Mouse (Mus musculus) urinary bladder, postnatal 4 days (tissue): Measurements from ENCODE around the gene Dixdc1.

ENCODE experiments used
- DNase-seq, 2 experiments: peaks; one replicate each; pipeline ENCODE4 v3.0.0; 2021 to 2022; ENCODE audit warnings: low spot score in 2 of 2

Dixdc1 gene

DNA sequence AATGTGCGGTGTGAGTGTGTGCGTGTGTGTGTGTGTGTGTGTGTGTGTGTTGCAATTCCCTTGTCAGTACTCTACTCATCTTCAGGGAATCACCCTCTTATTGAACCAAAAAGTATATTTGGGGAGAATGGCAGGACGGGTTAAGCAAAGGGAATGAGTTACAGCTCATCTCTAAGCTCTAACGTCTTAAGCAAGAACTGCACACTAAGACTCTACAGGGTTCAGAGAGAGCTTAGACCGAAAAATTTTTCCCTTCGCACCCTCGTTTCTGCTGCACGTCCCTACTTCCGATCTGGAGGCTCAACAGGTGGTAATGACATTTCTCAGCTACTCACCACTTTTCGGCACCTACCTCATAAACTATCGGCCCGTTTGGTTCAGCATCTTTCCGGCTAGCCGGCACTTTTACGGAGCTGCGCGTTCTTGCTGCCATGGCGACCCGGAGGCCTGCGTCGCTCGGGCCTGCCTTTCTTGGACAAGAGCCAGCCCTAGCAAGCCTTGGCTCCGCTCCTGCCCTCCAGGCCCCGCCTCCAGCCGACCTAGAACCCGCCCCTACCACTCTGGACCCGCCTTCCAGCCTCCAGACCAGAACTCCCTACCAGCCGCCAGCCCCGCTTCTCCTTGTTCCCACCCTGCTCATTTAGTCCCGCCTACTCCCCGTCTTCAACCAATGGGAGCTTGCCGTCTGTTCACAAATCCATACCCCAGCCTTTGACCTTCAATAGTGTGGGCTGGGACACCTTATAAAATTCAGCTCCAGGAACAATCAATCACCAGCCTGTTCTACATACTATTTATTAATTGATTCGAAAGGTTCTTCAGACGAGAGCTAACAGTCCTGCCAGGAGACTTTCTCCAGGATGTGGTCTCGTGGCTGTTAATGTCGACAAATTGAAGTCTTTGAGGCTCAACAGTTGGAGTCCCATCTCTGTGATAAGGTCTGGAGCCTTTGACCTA lies at the start of gene Dixdc1:
TSS of gene Dixdc1 (minus strand) at position 604 of the 957 bp plus-strand sequence.
- DNase-seq = peak; percentile 94 to 95

DNA sequence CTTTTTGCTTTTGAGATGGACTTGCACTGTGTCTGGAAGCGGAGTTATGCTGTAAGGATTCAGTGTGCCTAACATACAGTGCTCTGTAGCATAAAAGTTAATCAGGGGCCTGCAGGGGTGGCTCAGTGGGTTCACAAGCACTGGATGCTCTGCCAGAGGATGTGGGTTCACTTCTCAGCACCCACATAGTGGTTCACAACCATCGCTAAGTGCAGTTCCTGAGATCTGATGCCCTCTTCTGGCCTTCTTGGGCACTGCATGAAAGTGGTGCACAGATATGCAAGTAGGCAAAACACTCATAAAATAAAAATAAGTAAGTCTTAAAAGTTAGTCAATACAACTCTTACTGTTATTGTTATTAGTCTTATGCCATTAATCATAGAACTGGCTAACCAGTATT lies 42.8 kb upstream of the Dixdc1 start:
- DNase-seq = no peak

DNA sequence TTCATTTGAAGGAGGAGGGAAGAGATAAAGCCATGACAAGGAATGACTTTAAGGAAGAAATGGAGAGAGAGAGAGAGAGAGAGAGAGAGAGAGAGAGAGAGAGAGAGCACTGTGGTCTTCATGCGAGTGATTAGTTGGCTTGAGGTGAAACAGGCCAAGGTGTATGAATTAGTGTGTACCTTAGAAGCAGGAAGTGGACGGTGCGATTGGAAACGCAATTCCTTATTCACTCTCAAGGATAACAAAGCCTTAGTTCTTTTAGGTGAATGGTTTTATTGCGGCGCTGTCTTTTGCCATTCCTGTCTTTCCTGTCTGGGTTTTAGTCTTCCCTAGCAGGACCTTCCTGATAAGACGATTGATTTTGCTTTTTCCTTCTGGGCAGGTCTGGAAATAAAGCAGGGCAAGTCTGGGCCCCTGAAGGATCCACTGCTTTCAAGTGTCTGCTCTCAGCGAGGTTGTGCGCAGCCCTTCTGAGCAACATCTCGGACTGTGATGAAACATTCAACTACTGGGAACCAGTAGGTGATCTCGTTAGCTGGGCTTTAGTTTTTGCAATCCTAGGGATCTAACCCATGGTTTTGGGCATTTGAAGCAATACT lies 36.9 kb upstream of the Dixdc1 start:
- DNase-seq = no peak

DNA sequence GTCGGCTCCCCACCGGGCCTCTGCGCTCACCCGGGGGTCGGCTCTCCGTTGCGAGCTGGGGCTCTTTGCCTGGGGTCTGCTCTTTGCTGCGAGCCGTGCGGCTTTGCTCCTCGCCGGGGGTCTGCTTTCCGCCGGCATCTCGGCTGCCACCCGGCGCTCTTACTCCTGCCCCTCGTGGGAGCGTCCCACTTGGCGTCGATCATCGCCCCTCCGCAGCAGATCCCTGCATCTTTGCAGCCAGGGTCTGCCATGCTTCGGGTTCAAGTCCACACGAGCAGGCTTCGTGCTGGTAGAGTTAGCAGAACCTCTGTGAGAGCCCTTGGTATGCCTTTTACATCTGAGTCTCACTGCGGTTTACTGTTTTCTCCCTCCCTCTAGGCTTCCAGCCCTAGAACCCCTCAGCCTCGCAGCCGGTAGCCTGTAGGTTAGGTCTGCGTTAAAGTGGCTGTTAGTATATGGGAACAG lies 36.4 kb upstream of the Dixdc1 start:
- DNase-seq = no peak

DNA sequence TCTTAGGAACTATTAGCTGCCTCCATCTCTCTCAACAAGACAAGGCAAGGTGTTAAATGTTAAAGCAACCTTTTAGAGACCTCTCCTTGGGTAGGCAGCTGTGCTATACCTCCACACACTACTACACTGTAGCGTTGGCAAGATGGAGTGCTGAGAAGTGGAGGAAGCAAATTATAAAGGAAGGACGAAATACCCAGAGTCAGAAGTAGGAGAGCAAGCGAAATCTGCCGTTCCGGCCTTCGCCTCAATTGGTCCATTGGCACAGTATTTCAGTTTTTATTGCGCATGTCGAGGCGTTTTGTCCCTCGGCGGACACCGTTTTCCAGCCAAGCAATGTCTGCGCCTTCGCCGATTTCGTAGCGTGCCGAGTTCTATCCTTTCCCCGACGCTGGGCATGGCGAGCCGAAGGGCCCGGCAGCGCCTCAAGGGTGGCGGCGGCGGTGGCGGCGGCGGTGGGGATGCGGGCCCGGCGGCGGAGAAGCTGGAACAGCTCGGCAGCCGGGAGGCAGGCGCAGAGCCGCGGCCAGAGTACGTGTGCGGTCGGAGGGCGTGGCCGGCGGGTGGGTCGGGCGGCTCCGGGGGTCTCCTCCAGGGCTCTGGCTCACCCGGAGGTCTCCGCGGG lies 35.8 kb upstream of the Dixdc1 start, which contains the start of the genes Alg9 and 1110032A03Rik:
TSS of gene Alg9 (plus strand) at position 29 of the 622 bp plus-strand sequence.
TSS of gene 1110032A03Rik (minus strand) at position 530 of the 622 bp plus-strand sequence.
- peak; percentile 87 to 91 for DNase-seq

DNA sequence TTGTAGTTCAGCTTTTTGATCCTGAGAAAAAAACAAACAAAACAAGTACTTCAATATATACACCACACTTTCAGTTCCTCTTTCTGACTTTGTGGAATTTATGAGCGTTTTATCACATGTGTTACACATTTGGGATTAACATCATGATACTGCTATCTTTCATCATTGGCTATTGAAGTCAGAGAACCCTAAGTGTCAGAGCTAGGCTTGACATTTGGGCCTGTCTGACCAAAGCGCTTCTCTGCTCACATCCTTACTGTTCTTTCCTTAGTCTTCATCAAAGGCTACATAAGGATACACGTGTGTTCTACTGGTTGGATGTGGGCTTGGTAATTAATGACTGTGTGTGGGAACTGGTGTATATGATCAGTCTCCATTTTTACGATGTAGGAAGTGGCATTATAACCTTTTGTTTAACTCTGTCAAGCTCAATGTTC lies 34.7 kb upstream of the Dixdc1 start:
- DNase-seq = no peak

DNA sequence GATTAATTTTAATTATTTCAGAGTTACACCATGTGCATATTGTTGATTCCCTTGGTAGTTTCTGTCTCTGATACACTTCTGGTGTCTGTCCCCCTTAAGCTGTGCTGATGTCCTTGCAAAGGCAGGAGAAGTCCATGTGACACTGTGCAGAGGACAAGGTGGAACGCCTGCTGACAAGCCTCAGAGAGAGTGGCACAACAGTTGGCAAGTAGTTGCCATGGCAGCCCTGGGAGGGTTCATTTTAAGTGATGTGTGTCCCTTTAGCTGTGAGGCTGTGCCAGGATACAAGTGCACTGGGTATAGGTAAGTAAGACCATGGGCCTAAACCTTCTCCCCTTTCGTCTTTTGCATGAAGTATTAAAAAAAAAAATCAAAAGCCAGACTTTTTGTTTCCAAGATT lies 30.7 kb upstream of the Dixdc1 start:
- DNase-seq = no peak

DNA sequence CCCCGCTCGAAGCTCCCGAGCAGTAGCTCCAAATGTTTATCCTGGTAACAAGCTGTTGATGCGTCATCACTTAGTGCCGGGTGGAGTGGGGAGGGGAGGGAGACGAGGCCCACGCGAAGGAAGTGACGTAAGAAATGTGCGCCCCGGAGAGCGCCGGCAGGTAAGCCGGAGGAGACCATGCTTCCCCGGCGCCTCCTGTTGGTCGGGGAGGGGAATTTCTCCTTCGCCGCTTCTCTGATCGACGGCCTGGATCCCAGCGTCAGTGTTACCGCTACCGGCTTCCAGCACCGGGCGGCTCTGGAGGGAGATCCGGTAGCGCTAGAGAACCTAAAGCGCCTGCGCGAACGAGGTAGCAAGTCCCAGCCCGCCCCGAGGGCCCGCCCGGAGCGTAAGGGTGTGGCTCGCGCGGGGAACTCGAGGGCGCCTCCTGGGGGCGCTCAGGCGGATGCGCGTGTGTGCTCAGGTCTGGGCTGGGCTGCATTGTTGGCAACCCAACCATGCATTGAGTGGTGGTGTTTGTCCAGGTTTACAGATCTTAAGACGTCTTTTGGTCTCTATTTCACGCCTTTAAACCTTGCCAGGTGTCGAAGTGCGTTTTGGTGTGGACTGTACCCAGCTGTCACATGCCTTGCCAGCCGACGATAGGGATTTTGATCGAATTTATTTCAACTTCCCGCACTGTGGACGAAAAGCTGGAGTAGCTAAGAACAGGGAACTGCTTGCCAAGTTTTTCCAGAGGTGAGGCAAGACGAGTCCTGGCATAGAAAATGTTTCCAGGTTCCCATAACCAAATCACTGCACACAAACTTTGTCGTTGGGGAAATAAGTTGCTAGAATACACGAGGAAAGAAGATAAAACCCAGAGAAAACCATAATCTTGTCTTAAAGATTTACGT lies 29.0 kb upstream of the Dixdc1 start, which contains the start of gene Fdxacb1:
TSS of gene Fdxacb1 (plus strand) at position 130 of the 896 bp plus-strand sequence.
- DNase-seq = peak; percentile 96 to 97

DNA sequence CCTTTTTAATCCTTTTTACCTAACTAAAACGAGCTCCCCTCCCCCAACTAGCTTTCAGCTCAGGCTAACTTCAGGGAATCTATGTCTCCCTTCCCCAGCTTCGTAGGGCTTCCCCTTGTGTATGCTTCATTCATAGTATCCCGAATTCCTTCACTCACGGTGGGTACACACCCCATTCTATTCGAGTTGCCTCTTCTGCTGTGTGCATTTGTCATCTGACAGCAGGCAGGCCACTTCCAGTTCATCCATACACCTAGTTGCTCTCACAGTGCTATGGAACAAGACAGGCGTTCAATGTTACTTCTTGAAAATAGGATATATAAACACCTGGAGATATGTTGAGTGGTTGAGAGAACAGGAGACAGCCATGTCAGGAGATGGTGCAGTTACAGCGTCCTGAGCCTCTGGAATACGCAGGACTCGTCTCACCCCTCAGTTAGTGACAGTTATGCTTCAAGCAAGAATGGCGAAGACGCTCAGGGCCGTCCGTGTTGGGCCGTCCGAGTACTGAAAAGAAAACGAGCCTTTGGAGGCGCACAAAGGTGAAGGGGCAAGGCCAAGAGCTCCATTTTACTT lies 28.3 kb upstream of the Dixdc1 start:
- DNase-seq = no peak

DNA sequence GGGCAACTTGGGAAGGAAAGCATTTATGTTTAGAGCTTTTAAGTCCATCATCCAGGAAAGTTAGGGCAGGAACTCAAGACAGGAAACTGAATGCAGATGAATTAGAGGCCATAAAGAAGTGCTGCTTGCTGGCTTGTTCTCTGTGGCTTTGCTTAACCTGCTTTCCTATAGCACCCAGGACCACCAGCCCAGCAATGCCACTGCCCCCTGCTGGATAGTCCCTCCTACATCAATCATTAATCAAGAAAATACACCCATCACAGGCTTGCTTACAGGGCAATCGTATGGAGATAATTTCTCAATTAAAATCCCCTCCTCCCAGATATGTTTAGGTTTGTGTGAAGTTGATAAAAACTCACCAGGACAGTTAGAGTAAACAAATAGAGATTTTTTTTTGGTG lies 24.0 kb upstream of the Dixdc1 start:
- DNase-seq = no peak

DNA sequence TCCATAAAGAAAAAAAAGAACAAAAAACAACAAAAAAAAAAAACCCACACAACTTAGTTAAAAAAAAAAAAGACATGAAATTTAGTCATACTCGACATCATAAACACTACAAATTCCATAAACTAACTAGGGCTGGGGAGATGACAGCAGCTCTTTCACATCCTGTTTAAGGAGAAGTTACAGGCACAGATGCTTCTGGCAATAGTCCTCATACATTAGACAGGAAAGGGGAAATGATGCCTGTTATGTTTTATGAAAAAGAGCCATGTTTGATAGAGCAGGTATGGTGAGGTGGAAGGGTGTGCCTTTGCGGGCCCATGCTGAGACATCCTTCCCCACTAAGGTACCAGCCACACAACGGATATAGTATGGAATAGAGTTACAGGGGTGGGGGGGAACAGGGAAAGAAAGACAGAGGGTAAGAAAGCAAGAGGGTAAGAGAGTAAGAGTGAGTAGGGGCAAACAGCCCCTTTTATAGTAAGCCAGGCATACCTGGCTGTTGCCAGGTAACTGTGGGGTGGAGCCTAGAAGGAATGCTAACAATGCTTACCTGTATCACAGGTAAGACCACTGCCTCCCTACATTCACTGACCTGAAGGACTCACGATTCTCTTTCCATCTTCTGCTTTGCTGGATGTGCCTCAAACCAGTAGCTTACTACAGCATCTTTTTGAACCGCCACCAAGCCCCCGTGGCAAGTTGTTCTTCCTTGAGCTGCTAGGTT lies 22.4 kb upstream of the Dixdc1 start:
- DNase-seq = no peak

DNA sequence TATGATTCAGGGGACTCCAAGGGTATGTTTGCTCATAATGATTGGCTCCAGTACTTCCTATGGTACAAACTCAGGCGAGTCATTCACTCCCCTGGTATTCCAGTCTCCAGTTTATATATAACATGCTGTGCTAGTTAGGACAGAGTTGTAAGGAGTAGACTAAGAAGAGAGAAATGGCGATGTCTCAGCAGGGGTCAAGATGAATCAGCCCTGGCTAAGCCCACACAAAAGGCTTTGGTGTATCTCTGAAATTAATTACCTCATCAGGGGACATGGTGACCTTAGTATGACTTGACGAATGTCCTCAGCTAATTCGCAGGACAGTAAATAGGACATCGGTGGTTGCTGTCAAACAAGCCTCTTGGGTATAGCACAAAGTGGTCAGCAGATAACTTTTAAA lies 17.4 kb upstream of the Dixdc1 start:
- no peak for DNase-seq

DNA sequence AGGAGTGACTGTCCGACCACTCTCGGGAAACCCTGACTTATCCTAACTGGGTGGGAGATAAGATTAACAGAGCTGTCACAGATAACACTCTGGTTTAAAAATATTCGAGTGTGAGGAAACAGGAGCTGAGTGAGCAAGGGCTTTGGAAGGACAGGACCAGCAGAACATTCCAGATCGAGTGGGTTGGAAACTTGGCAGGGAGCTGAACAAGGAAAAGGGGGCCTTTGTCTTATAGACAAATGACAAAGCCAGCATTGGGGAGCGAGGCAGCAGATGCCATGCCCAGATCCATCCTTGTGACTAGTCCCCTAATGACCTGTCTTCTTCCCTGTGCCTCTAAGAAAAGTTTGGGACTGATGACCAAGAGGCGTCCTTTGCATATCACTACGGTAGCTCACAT lies 14.6 kb upstream of the Dixdc1 start:
- no peak for DNase-seq

DNA sequence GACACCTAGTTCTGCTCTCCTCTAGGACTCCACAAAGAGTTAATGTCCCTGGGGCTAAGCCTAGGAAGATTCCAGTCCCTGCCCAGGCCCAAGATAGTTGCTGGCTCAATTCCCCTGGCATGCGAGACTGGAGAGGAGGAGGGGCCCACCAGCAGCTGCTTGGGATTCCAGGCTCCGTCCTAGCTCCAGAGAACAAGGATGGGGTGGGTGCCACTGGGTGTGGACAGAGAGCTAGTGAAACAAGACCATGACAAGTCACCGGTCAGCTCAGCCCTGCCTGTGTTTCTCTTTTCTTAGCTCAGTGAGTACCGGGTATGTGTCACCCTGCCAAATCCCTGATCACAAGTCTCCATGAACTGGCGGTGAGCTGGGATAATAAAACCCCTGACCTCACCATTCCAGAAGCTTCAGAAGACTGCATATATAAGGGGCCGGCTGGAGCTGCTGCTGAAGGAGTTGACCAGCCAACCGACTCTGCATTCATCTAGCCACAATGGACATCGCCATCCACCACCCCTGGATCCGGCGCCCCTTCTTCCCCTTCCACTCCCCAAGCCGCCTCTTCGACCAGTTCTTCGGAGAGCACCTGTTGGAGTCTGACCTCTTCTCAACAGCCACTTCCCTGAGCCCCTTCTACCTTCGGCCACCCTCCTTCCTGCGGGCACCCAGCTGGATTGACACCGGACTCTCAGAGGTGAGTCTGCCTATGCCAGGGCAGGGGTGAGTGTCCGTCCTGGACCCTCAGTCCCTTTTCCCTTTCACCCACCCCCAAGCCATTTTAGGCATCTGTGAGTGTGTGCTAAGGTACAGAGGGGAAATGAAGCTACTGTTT lies 13.7 kb upstream of the Dixdc1 start:
- peak; percentile 82 for DNase-seq

DNA sequence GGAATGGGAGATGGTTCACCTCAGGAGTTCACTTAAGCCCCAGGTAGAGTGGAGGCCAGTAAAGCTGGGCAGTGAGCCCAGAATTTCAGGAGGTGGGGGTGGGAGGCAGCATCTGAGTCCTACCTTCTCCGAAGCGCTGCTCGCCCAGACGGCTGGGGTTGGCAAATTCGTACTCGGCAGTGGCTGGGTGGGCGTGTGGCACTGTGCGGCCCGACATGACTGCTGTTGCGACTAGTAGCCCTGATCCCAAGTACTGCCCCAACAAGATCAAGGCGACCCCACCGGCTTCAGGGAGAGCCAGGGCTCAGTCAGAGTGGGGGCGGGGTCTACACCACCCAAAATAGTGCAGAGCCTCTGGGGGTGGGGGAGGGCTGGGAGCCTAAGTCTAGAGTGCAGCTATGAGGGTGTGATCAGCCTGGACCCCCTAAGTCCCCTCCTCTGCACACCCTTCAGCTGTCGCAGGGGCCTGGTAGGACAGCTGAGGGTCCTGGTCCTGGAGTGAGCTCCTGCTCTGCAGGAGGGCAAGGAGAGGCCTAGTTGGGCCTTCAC lies 12.8 kb upstream of the Dixdc1 start, which contains the start of gene Hspb2:
TSS of gene Hspb2 (minus strand) at position 301 of the 549 bp plus-strand sequence.
- no peak for DNase-seq

DNA sequence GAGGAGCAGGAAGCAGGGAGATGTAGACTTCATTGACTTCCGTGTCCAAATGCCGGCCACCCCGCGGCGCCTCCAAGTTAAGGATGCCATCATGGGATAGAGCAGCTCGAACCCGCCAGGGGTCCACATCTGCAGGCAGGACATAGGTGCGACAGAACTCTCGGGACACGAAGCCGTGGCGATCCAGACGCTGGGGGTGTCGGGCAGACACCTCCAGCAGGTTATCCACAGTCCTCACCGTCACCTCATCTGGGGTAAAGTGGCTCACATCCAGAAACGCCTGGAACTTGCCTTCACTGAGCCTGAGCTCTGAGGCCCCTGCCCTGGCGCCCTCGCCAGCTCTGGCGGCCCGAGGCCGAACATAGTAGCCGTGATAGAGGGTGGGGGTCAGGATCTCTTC lies 12.0 kb upstream of the Dixdc1 start, which contains the start of gene Cryab:
TSS of gene Cryab (plus strand) at position 3 of the 400 bp plus-strand sequence.
- DNase-seq = no peak

DNA sequence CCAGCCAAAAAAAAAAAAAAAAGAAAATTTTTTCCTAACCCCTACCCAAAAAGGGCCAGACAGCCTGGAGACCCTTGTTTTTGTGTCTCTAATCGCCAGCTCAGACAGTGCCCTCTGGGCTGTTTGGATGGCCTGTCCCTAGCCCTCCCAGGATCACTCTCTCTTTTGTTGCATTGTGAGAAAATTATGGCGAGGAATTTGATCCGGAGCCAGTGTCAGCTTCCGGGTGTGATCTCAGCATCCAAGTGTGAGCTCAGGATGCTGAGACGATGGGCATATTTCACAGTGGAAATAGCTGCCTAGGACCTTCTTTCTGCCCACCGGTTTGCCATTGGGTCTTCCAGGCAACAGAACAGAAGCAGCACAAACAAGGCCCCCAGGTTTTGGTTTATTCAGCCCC lies 11.4 kb upstream of the Dixdc1 start:
- DNase-seq = no peak

DNA sequence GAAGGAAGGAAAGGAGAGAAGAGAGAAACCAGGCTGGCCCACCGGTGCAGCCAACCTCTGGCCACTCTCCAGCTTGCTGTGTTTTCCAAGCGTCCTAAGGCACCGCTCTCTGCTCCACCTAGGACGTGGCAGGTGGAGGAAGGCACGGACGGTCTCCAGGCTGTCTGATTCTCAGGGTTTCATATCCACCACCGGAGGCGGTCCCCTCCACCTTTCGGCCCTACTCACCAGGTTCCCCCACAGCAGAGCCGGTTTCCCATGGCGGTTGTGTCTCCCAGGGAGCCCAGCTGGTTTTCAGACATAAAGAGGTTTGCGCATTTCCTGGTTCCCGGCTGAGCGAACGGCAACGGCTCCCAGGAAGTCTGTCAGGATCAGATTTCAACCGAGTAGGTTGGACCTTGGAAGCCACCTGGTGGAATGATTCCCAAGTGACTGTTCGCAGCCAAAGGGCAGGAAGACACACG lies 6.9 kb upstream of the Dixdc1 start, which contains the start of gene 2310030G06Rik:
TSS of gene 2310030G06Rik (minus strand) at position 323 of the 464 bp plus-strand sequence.
- no peak for DNase-seq
